Mouse (Mus musculus) bone marrow, adult 2 months (tissue): ENCODE data around the gene Gm45808.

Source experiments
- CTCF ChIP-seq: fragments of 200-500 bp; IDR thresholded peaks from 2 replicates; pipeline ENCODE4 v1.5.1; 2011; ENCODE audit warnings: low read length, control low read depth; ENCODE audit not compliant: control insufficient read depth, insufficient read depth
- POLR2A ChIP-seq: fragments of 200-500 bp; IDR thresholded peaks from 2 replicates; pipeline ENCODE4 v1.6.1; 2011; ENCODE audit warnings: low read depth, mild to moderate bottlenecking, control low read depth, low read length, borderline replicate concordance; ENCODE audit not compliant: control insufficient read depth

GRCm38 (mm10) chr7:45492951-45493350, 6.3 kb upstream of the Gm45808 start:
- no peak for TF ChIP-seq POLR2A
- no peak for TF ChIP-seq CTCF
